Mouse (Mus musculus) hematopoietic stem cell, adult 5-6 weeks (primary cell): ENCODE data around the gene Prkd2. TPM values are rescaled to one million over a fixed set of nuclear protein-coding genes. Genes with fewer than 3 reads are reported as not detected.

Experiments
- ATAC-seq, 2 experiments: fragments of 125-278 bp in 1 of 2; replicated peaks in 1 of 2; 2 replicates each; pipeline ENCODE4 v1.8.0; 2016 to 2017; ENCODE audit warnings: inconsistent platforms in 2 of 2, mild to moderate bottlenecking in 2 of 2, moderate number of reproducible peaks in 2 of 2, low read depth in 1 of 2, moderate TSS enrichment in 1 of 2; ENCODE audit not compliant: low FRiP score in 2 of 2, poor library complexity in 2 of 2, severe bottlenecking in 2 of 2, insufficient read depth in 1 of 2, low TSS enrichment in 1 of 2
- total RNA-seq: library from RNA; stranded (forward); fragments of 172-1452, 232-1000 nt; gene quantifications from 2 replicates; pipeline ENCODE4 v1.2.3, GENCODE M21; 2017

The Prkd2 gene
- total RNA-seq, 1 experiment from 2014 or later = 22.3 TPM

GRCm38 (mm10) chr7:16821091-16821490, 21.6 kb upstream of the Prkd2 start:
- no peak for ATAC-seq

- no peak for ATAC-seq
These were observed 21.0 kb upstream of the Prkd2 start for GRCm38 (mm10) chr7:16821669-16822101.

- ATAC-seq = no peak
These were observed 19.0 kb upstream of the Prkd2 start for GRCm38 (mm10) chr7:16823734-16824133.

GRCm38 (mm10) chr7:16825785-16826184, 16.9 kb upstream of the Prkd2 start:
- ATAC-seq = peak; percentile 59 to 68

GRCm38 (mm10) chr7:16826571-16826970, 16.1 kb upstream of the Prkd2 start:
- ATAC-seq = no peak

GRCm38 (mm10) chr7:16827274-16827673, 15.4 kb upstream of the Prkd2 start:
- ATAC-seq = peak; percentile 74 to 86

- ATAC-seq = no peak
These were observed 12.3 kb upstream of the Prkd2 start for GRCm38 (mm10) chr7:16830449-16830848.

- ATAC-seq = 0 out of 4 replicates have a peak, but pooled peaks of 1 of the 2 experiments have one; percentile 12
These were observed 4.5 kb upstream of the Prkd2 start for GRCm38 (mm10) chr7:16837916-16838803.

- ATAC-seq = no peak
These were observed 3.8 kb upstream of the Prkd2 start for GRCm38 (mm10) chr7:16838804-16839426.

- no peak for ATAC-seq
These were observed 3.1 kb upstream of the Prkd2 start for GRCm38 (mm10) chr7:16839427-16840108.

- no peak for ATAC-seq
These were observed 2.6 kb upstream of the Prkd2 start for GRCm38 (mm10) chr7:16840109-16840491.

GRCm38 (mm10) chr7:16841078-16841477, 1.6 kb upstream of the Prkd2 start:
- no peak for ATAC-seq

- peak; percentile 60 to 63 for ATAC-seq
These were observed 841 bp upstream of the Prkd2 start for GRCm38 (mm10) chr7:16841561-16842560.

- no peak for ATAC-seq
These were observed 904 bp downstream of the Prkd2 start for GRCm38 (mm10) chr7:16843441-16844171.

GRCm38 (mm10) chr7:16844696-16845071, 2.0 kb downstream of the Prkd2 start:
- ATAC-seq = no peak

- peak; percentile 5 to 25; a peak in 3 of 4 replicates for ATAC-seq
These were observed 2.5 kb downstream of the Prkd2 start for GRCm38 (mm10) chr7:16845072-16845819.
